ENCODE assay signal across 19 mouse cellular contexts in the genomic region with DNA sequence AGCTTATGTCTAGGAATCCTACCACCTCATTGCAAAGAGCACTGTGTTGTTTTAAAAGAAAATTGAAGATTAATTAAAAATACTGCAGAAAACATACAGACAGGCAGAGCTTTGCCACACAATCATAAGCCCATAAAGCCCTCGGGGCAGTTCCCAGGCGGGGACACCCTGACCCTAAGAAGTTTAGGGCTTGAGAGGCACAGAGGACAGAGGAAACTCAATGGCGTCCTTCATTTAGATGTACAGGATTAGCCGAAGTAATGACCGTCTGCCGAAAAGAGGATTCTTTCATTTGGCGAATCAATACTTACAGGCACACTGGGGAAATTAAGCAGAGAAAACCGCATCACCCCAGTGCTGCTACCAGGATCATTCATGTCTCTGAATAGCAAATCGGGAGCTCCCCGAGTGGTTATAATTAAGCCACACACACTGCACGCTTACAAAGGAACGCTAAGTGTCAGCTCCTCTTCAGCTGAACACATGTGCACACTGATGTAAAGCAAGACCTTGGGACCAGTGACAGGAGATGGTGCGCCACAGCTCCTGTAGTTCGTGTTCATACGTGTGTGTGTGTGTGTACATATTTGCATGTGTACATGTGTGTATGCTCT.
DNase-seq lines count a peak whose midpoint lies in the region; ATAC-seq lines count a peak whose summit lies in the region.
"Had no signal": no experiment of that assay in that cellular context is flagged by ENCODE, and none has a peak within 500 bp of the region (broad histone marks: within the 10 kb centered on the region; RNA-seq: fewer than 3 reads in every experiment).

No protein-coding gene starts in this region.

- H3K4me3 ChIP-seq in forebrain, embryonic 12.5 days (replicated peaks): no peak overlapping the region
- H3K4me3 ChIP-seq in forebrain, embryonic 16.5 days (replicated peaks; ENCODE audit: low read length): no peak overlapping the region
- no peak overlapping the region for H3K4me3 ChIP-seq in midbrain, embryonic 12.5 days
- H3K4me3 ChIP-seq: heart, embryonic 10.5 days; left cerebral cortex, adult 2 months; limb, embryonic 10.5 days; stomach, embryonic 15.5 days had no signal

- peak; percentile 58 for ATAC-seq in forebrain, embryonic 12.5 days (ENCODE audit: low FRiP score)
- peak; percentile 78 for ATAC-seq in forebrain, embryonic 16.5 days
- peak; percentile 66 for ATAC-seq in midbrain, embryonic 12.5 days (ENCODE audit: low FRiP score, low read depth)

- no peaks in the 10 kb centered on the region for H3K27me3 ChIP-seq in forebrain, embryonic 12.5 days
- H3K27me3 ChIP-seq in forebrain, embryonic 16.5 days (replicated peaks; ENCODE audit: control insufficient read depth, insufficient read depth, low read length): no peaks in the 10 kb centered on the region
- H3K27me3 ChIP-seq in midbrain, embryonic 12.5 days: no peaks in the 10 kb centered on the region
- H3K27me3 ChIP-seq: stomach, embryonic 15.5 days had no signal

- H3K9ac ChIP-seq in forebrain, embryonic 12.5 days: no peak overlapping the region
- H3K9ac ChIP-seq in forebrain, embryonic 16.5 days (replicated peaks; ENCODE audit: low read depth, low read length): 0 out of 2 replicates have a peak overlapping the region, but pooled peaks have one; percentile 15
- H3K9ac ChIP-seq in midbrain, embryonic 12.5 days (replicated peaks): no peak overlapping the region
- H3K9ac ChIP-seq: stomach, embryonic 15.5 days had no signal

- peak; percentile 38 for DNase-seq in retina, embryonic 14.5 days (ENCODE audit: low spot score)
- DNase-seq in testis, postnatal 10 days (ENCODE audit: low spot score): no peak
- DNase-seq in layer of hippocampus, adult 9-10 months (ENCODE audit: low spot score): no peak
- DNase-seq in kidney, postnatal 36 days: no peak
- DNase-seq: cerebellum, postnatal 25 days; gastrocnemius, postnatal 14 days; heart, postnatal 10 days; lung, adult 2 months; lung, postnatal 36 days; right cerebral cortex, adult 18-20 months; spleen, adult 18-20 months had no signal

- no peaks in the 10 kb centered on the region for H3K36me3 ChIP-seq in forebrain, embryonic 12.5 days (replicated peaks)
- no peaks in the 10 kb centered on the region for H3K36me3 ChIP-seq in forebrain, embryonic 16.5 days (ENCODE audit: control insufficient read depth, insufficient read depth)
- no peaks in the 10 kb centered on the region for H3K36me3 ChIP-seq in midbrain, embryonic 12.5 days
- H3K36me3 ChIP-seq: heart, embryonic 10.5 days; limb, embryonic 10.5 days; stomach, embryonic 15.5 days had no signal

- peak overlapping the region; percentile 37 for H3K4me2 ChIP-seq in forebrain, embryonic 12.5 days
- peak overlapping the region; percentile 36; the same call in 1 of the 2 replicates for H3K4me2 ChIP-seq in forebrain, embryonic 16.5 days (ENCODE audit: low read length)
- 0 out of 2 replicates have a peak overlapping the region, but pooled peaks have one; percentile 9 for H3K4me2 ChIP-seq in midbrain, embryonic 12.5 days (replicated peaks)
- H3K4me2 ChIP-seq: liver, embryonic 11.5 days; stomach, embryonic 15.5 days had no signal

- H3K9me3 ChIP-seq in forebrain, embryonic 12.5 days: no peaks in the 10 kb centered on the region
- H3K9me3 ChIP-seq in forebrain, embryonic 16.5 days (ENCODE audit: control insufficient read depth, low read length): no peaks in the 10 kb centered on the region
- H3K9me3 ChIP-seq in midbrain, embryonic 12.5 days: no peaks in the 10 kb centered on the region
- H3K9me3 ChIP-seq: heart, embryonic 10.5 days; limb, embryonic 10.5 days; stomach, embryonic 15.5 days had no signal

- H3K27ac ChIP-seq in forebrain, embryonic 12.5 days: peak overlapping the region; percentile 43; the same call in 1 of the 2 replicates
- H3K27ac ChIP-seq in forebrain, embryonic 16.5 days (ENCODE audit: low read length): no peak overlapping the region
- H3K27ac ChIP-seq in midbrain, embryonic 12.5 days (replicated peaks): peak overlapping the region; percentile 56
- H3K27ac ChIP-seq: heart, embryonic 10.5 days; left cerebral cortex, adult 2 months; limb, embryonic 10.5 days; stomach, embryonic 15.5 days had no signal

- peaks cover 20% of the 10 kb centered on the region for H3K4me1 ChIP-seq in forebrain, embryonic 12.5 days
- peaks cover 16% of the 10 kb centered on the region for H3K4me1 ChIP-seq in forebrain, embryonic 16.5 days (replicated peaks; ENCODE audit: control insufficient read depth, insufficient read depth, low read length)
- peaks cover 13% of the 10 kb centered on the region for H3K4me1 ChIP-seq in midbrain, embryonic 12.5 days
- H3K4me1 ChIP-seq: heart, embryonic 10.5 days; stomach, embryonic 15.5 days had no signal

- 29% methylated on average over 15 of the region's 15 CpGs for WGBS in forebrain, embryonic 12.5 days
- 12% methylated on average over 15 of the region's 15 CpGs for WGBS in forebrain, embryonic 16.5 days
- WGBS in midbrain, embryonic 12.5 days: 48% methylated on average over 15 of the region's 15 CpGs
